In the genomic region with DNA sequence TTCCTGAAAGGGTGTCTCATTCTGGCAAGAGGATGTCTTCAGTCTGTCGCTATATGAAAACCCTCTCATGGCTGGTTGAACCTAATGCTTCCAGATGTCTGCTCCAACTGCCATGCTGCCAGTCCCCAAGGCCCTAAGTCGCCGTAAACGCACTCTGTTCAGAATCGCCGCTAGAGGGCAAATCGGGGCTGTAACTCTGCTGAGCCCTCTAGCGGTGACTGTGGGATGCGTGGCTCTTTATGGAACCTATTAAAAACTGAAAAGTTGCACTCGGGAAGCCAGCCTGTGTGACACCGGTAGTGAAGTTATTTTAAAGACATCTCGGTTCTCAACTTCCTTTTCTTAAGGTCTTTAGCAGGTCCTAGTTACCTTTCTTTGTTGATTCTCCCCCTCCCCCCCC, we compare ENCODE assay signal across 8 mouse cellular contexts. TPM values are rescaled to one million over a fixed set of nuclear protein-coding genes. Genes with fewer than 3 reads are reported as not detected.
DNase-seq lines count a peak whose midpoint lies in the region; ATAC-seq and TF ChIP-seq lines count a peak whose summit lies in the region.

No protein-coding gene starts in this region.

- no peak overlapping the region for H3K4me3 ChIP-seq in kidney, embryonic 14.5 days (ENCODE audit: low read length)
- H3K4me3 ChIP-seq in kidney, adult 2 months (ENCODE audit: insufficient read depth, low read depth, low read length), result no peak overlapping the region
- H3K4me3 ChIP-seq in limb, embryonic 12.5 days (replicated peaks), result no peak overlapping the region
- no peak overlapping the region for H3K4me3 ChIP-seq in midbrain, embryonic 15.5 days
- H3K4me3 ChIP-seq in spleen, adult 2 months (ENCODE audit: extremely low read depth, insufficient read depth, insufficient read length), result no peak overlapping the region

- peak; percentile 82 for DNase-seq in kidney, adult 11 months
- peak; percentile 95 for DNase-seq in embryo, embryonic 11 days
- peak; percentile 73 to 84 for DNase-seq in gastrocnemius, postnatal 4 days (ENCODE audit: low spot score in 2 of 2)
- peak; percentile 92 for DNase-seq in kidney, adult 2 months
- peak; percentile 83 to 94 for DNase-seq in spleen, adult 2 months (ENCODE audit: low read depth in 1 of 2, low spot score in 2 of 2)

- H3K9ac ChIP-seq in kidney, embryonic 14.5 days (ENCODE audit: low read depth, low read length), result no peak overlapping the region
- no peak overlapping the region for H3K9ac ChIP-seq in limb, embryonic 12.5 days (replicated peaks)
- H3K9ac ChIP-seq in midbrain, embryonic 15.5 days, result no peak overlapping the region

- no peak for TF ChIP-seq POLR2A in kidney, adult 2 months (IDR thresholded peaks at IDR 0.05; ENCODE audit: low read depth, low read length)
- TF ChIP-seq POLR2A in spleen, adult 2 months (IDR thresholded peaks at IDR 0.05; ENCODE audit: low read depth, low read length), result no peak

- H3K27me3 ChIP-seq in kidney, embryonic 14.5 days (ENCODE audit: control insufficient read depth, insufficient read depth, low read length), result no peaks in the 10 kb centered on the region
- no peaks in the 10 kb centered on the region for H3K27me3 ChIP-seq in kidney, adult 2 months (replicated peaks; ENCODE audit: control insufficient read depth, insufficient read depth, low read length)
- H3K27me3 ChIP-seq in limb, embryonic 12.5 days, result no peaks in the 10 kb centered on the region
- no peaks in the 10 kb centered on the region for H3K27me3 ChIP-seq in midbrain, embryonic 15.5 days (replicated peaks)
- H3K27me3 ChIP-seq in spleen, adult 2 months (ENCODE audit: control insufficient read depth, insufficient read depth, low read length), result no peaks in the 10 kb centered on the region

- under 1% methylated on average over 12 of the region's 12 CpGs for WGBS in kidney, embryonic 14.5 days
- under 1% methylated on average over 12 of the region's 12 CpGs for WGBS in kidney, adult 2 months
- WGBS in limb, embryonic 12.5 days, result 1% methylated on average over 12 of the region's 12 CpGs
- WGBS in midbrain, embryonic 15.5 days, result under 1% methylated on average over 12 of the region's 12 CpGs
- WGBS in spleen, adult 2 months, result under 1% methylated on average over 12 of the region's 12 CpGs

- ATAC-seq in kidney, embryonic 14.5 days (ENCODE audit: low FRiP score, low TSS enrichment), result no peak
- ATAC-seq in limb, embryonic 12.5 days (ENCODE audit: insufficient number of reproducible peaks, insufficient read depth, low FRiP score, low TSS enrichment, low read depth), result no peak
- ATAC-seq in midbrain, embryonic 15.5 days (replicated peaks), result no peak

- peak; percentile 100 for TF ChIP-seq CTCF in kidney, adult 2 months (conservative IDR thresholded peaks at IDR 0.05; ENCODE audit: insufficient read depth, insufficient read length, low read depth, low read length)
- peak; percentile 100 for TF ChIP-seq CTCF in spleen, adult 2 months (IDR thresholded peaks at IDR 0.05; ENCODE audit: extremely low read depth, insufficient read depth, insufficient read length, insufficient replicate concordance)

- peaks cover 4% of the 10 kb centered on the region; the same call in 1 of the 2 replicates for H3K4me1 ChIP-seq in kidney, embryonic 14.5 days (ENCODE audit: control insufficient read depth, insufficient read depth, low read length)
- H3K4me1 ChIP-seq in kidney, adult 2 months (ENCODE audit: control insufficient read depth, insufficient read depth, low read length), result peaks cover 7% of the 10 kb centered on the region; the same call in 1 of the 2 replicates
- H3K4me1 ChIP-seq in limb, embryonic 12.5 days (replicated peaks), result peaks cover 14% of the 10 kb centered on the region
- peaks cover 14% of the 10 kb centered on the region for H3K4me1 ChIP-seq in midbrain, embryonic 15.5 days
- H3K4me1 ChIP-seq in spleen, adult 2 months (ENCODE audit: control insufficient read depth, insufficient read depth, insufficient read length), result peaks cover 10% of the 10 kb centered on the region

- no peak overlapping the region for H3K4me2 ChIP-seq in kidney, embryonic 14.5 days (replicated peaks; ENCODE audit: low read depth, low read length)
- H3K4me2 ChIP-seq in limb, embryonic 12.5 days, result peak overlapping the region; percentile 79; the same call in 1 of the 2 replicates
- peak overlapping the region; percentile 81; the same call in 1 of the 2 replicates for H3K4me2 ChIP-seq in midbrain, embryonic 15.5 days

- no peak overlapping the region for H3K27ac ChIP-seq in kidney, embryonic 14.5 days (ENCODE audit: low read depth, low read length)
- no peak overlapping the region for H3K27ac ChIP-seq in kidney, adult 2 months (ENCODE audit: insufficient read depth, low read depth, low read length)
- no peak overlapping the region for H3K27ac ChIP-seq in limb, embryonic 12.5 days
- peak overlapping the region; percentile 100; the same call in 1 of the 2 replicates for H3K27ac ChIP-seq in midbrain, embryonic 15.5 days
- H3K27ac ChIP-seq in spleen, adult 2 months (ENCODE audit: insufficient read depth, low read length), result no peak overlapping the region; the same call in 1 of the 2 replicates

- H3K36me3 ChIP-seq in kidney, embryonic 14.5 days (ENCODE audit: control insufficient read depth, insufficient read depth, low read length), result no peaks in the 10 kb centered on the region
- H3K36me3 ChIP-seq in kidney, adult 2 months (ENCODE audit: control insufficient read depth, insufficient read depth, low read length), result no peaks in the 10 kb centered on the region
- H3K36me3 ChIP-seq in limb, embryonic 12.5 days, result no peaks in the 10 kb centered on the region
- no peaks in the 10 kb centered on the region for H3K36me3 ChIP-seq in midbrain, embryonic 15.5 days (replicated peaks)
- no peaks in the 10 kb centered on the region for H3K36me3 ChIP-seq in spleen, adult 2 months (ENCODE audit: control insufficient read depth, insufficient read depth, low read length)

- H3K9me3 ChIP-seq in kidney, embryonic 14.5 days (ENCODE audit: control insufficient read depth, low read length), result no peaks in the 10 kb centered on the region
- no peaks in the 10 kb centered on the region for H3K9me3 ChIP-seq in limb, embryonic 12.5 days
- H3K9me3 ChIP-seq in midbrain, embryonic 15.5 days, result no peaks in the 10 kb centered on the region

RNA-seq across cellular contexts. Expression of gene Rfx7, which starts 1.8 kb away (rescaled TPM):
- 20.3 and 24.2 TPM in 2 replicates for polyA plus RNA-seq in kidney, embryonic 14.5 days (2014; fragmentation: Nextera tagmentation; extraction: Ambion mirVana)
- total RNA-seq in gastrocnemius, postnatal 4 days (2021), result 10 to 100 TPM; 38.9 to 39.0 TPM
- 5.9 and 6.4 TPM in 2 replicates for polyA plus RNA-seq in kidney, adult 2 months (2012; rRNA removed)
- 12.4 and 14.3 TPM in 2 replicates for polyA plus RNA-seq in limb, embryonic 12.5 days (2016; fragmentation: Nextera tagmentation; extraction: Ambion mirVana)
- polyA plus RNA-seq in midbrain, embryonic 15.5 days (2015; fragmentation: Nextera tagmentation; extraction: Ambion mirVana), result 17.0 and 17.9 TPM in 2 replicates
- polyA plus RNA-seq in spleen, adult 2 months (2012; rRNA removed), result 7.4 and 7.8 TPM in 2 replicates

RNA-seq across cellular contexts. Expression of gene Tex9, which starts 38.2 kb away (rescaled TPM):
- polyA plus RNA-seq in kidney, embryonic 14.5 days (2014; fragmentation: Nextera tagmentation; extraction: Ambion mirVana), result 48.5 and 48.9 TPM in 2 replicates
- total RNA-seq in gastrocnemius, postnatal 4 days (2021), result 1 to 10 TPM; 4.0 to 5.3 TPM
- 3.0 and 3.4 TPM in 2 replicates for polyA plus RNA-seq in kidney, adult 2 months (2012; rRNA removed)
- polyA plus RNA-seq in limb, embryonic 12.5 days (2016; fragmentation: Nextera tagmentation; extraction: Ambion mirVana), result 52.2 and 54.8 TPM in 2 replicates
- 32.6 and 37.3 TPM in 2 replicates for polyA plus RNA-seq in midbrain, embryonic 15.5 days (2015; fragmentation: Nextera tagmentation; extraction: Ambion mirVana)
- 2.2 and 2.6 TPM in 2 replicates for polyA plus RNA-seq in spleen, adult 2 months (2012; rRNA removed)
